Mouse (Mus musculus) embryonic fibroblast, embryonic 13.5 days (primary cell): ENCODE data around the gene Tnip3.

Experiments
- CTCF ChIP-seq: IDR thresholded peaks from 2 replicates; pipeline ENCODE4 v1.5.1; 2011; ENCODE audit warnings: mild to moderate bottlenecking, control low read depth, low read length, moderate library complexity, borderline replicate concordance; ENCODE audit not compliant: insufficient read depth
- POLR2A ChIP-seq: IDR thresholded peaks from 2 replicates; pipeline ENCODE4 v1.6.1; 2011; ENCODE audit warnings: low read depth, mild to moderate bottlenecking, control low read depth, low read length, moderate library complexity

GRCm38 (mm10) chr6:65531232-65531848 lies 6.2 kb downstream of the Tnip3 start:
- no peak for TF ChIP-seq CTCF
- TF ChIP-seq POLR2A: no peak
